Mouse (Mus musculus) ES-CJ7 (cell line): Measurements from ENCODE around the gene Rab40b.
"Not testable (repeated sequence)": the region's sequence is repeated elsewhere in the genome, so short reads cannot be mapped to it uniquely, and the experiment has no call there.

Experiments used
- DNase-seq: peaks from one replicate; pipeline ENCODE4 v3.0.0; 2011; ENCODE audit warnings: low read depth, low spot score

Rab40b gene

GRCm38 (mm10) chr11:121368731-121369130 is 19.3 kb downstream of the Rab40b start:
- DNase-seq = no peak

- no peak for DNase-seq
Observed at GRCm38 (mm10) chr11:121367170-121367707, 20.8 kb downstream of the Rab40b start.

- DNase-seq = no peak
Observed at GRCm38 (mm10) chr11:121362212-121362611, 25.8 kb downstream of the Rab40b start.

GRCm38 (mm10) chr11:121354091-121354707 is 33.9 kb downstream of the Rab40b start, which contains the start of gene Wdr45b:
TSS of gene Wdr45b (minus strand) at chr11:121354445.
- peak; percentile 99 for DNase-seq

GRCm38 (mm10) chr11:121353326-121354090 is 34.5 kb downstream of the Rab40b start:
- DNase-seq = peak; percentile 15

- not testable (repeated sequence) for DNase-seq
Observed at GRCm38 (mm10) chr11:121348727-121349126, 39.3 kb downstream of the Rab40b start.

GRCm38 (mm10) chr11:121348166-121348565 is 39.9 kb downstream of the Rab40b start:
- DNase-seq = no peak

GRCm38 (mm10) chr11:121347036-121347435 is 41.0 kb downstream of the Rab40b start:
- no peak for DNase-seq

- DNase-seq = not testable (repeated sequence)
Observed at GRCm38 (mm10) chr11:121342423-121342822, 45.6 kb downstream of the Rab40b start.

GRCm38 (mm10) chr11:121340287-121340686 is 47.8 kb downstream of the Rab40b start:
- DNase-seq = no peak

GRCm38 (mm10) chr11:121339647-121340046 is 48.4 kb downstream of the Rab40b start:
- DNase-seq = no peak

GRCm38 (mm10) chr11:121331641-121332040 is 56.4 kb downstream of the Rab40b start:
- DNase-seq = no peak

GRCm38 (mm10) chr11:121328619-121329018 is 59.4 kb downstream of the Rab40b start:
- DNase-seq = no peak

- DNase-seq = no peak
Observed at GRCm38 (mm10) chr11:121328206-121328605, 59.8 kb downstream of the Rab40b start.

- DNase-seq = no peak
Observed at GRCm38 (mm10) chr11:121326681-121327080, 61.4 kb downstream of the Rab40b start.

- no peak for DNase-seq
Observed at GRCm38 (mm10) chr11:121326034-121326433, 62.0 kb downstream of the Rab40b start.

- not testable (repeated sequence) for DNase-seq
Observed at GRCm38 (mm10) chr11:121307712-121308111, 80.3 kb downstream of the Rab40b start.

GRCm38 (mm10) chr11:121306608-121307007 is 81.4 kb downstream of the Rab40b start:
- DNase-seq = no peak
